Mouse (Mus musculus): Measurements from ENCODE around the gene Grwd1. TPM values are rescaled to one million over a fixed set of nuclear protein-coding genes. Genes with fewer than 3 reads are reported as not detected.

Grwd1 gene
- polyA plus RNA-seq, 1 experiment from 2014 or later, result 84.8 TPM

DNA sequence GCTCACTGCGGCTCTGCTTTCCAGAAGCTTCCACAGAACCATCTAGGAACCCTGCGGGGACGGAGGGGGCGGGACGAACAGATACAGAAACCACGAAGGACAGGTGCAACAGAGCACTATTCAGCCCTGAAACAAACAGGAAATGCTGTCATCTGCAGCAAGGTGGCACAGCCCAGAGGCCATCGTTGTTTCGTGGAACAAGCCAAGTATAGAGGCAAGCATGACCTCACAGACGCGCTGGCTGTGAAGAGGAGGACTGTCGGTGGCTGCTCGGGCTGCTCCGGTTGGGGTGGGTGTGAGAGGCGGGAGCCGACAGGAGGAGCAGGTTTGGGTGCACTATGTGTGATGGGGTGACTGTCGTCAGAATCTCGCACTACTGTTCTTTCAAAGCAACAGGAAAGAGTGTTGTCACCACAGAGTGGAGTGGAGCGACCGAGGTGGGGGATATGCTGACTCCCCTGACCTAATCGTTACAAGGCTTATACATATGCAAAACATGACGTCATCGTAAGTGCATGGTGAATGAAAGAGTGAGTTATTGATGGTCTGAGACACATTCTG is 51.6 kb downstream of the Grwd1 start:
- Histone ChIP-seq H3K9ac (ENCODE audit: low read length) (no peak overlapping the region), H3K4me1 (replicated peaks; ENCODE audit: control insufficient read depth, insufficient read depth, low read length) (peaks cover 9% of the 10 kb centered on the region), H3K4me2 (ENCODE audit: low read depth, low read length, severe bottlenecking) (peak overlapping the region; percentile 20; the same call in 1 of the 2 replicates), H3K36me3 (ENCODE audit: control insufficient read depth, insufficient read depth, low read length) (no peaks in the 10 kb centered on the region), H3K9me3 (ENCODE audit: control insufficient read depth, low read length) (no peaks in the 10 kb centered on the region), H3K4me3 (ENCODE audit: low read depth, low read length) (no peak overlapping the region; the same call in 1 of the 2 replicates), H3K27ac (ENCODE audit: low read depth, low read length) (no peak overlapping the region), H3K27me3 (ENCODE audit: control insufficient read depth, insufficient read depth, low read length) (0 out of 2 replicates have a peak, but pooled peaks cover 2% of the 10 kb centered on the region)
- no peak for ATAC-seq (replicated peaks; ENCODE audit: low FRiP score)
- no peak for DNase-seq (ENCODE audit: low spot score)
- WGBS, result 26% methylated on average over 22 of the region's 22 CpGs

- Histone ChIP-seq H3K4me2 (ENCODE audit: low read depth, low read length, severe bottlenecking) (no peak overlapping the region), H3K27me3 (ENCODE audit: control insufficient read depth, insufficient read depth, low read length) (0 out of 2 replicates have a peak, but pooled peaks cover 2% of the 10 kb centered on the region), H3K4me1 (replicated peaks; ENCODE audit: control insufficient read depth, insufficient read depth, low read length) (peaks cover 5% of the 10 kb centered on the region), H3K27ac (ENCODE audit: low read depth, low read length) (no peak overlapping the region), H3K36me3 (ENCODE audit: control insufficient read depth, insufficient read depth, low read length) (no peaks in the 10 kb centered on the region), H3K9ac (ENCODE audit: low read length) (no peak overlapping the region), H3K9me3 (ENCODE audit: control insufficient read depth, low read length) (no peaks in the 10 kb centered on the region), H3K4me3 (ENCODE audit: low read depth, low read length) (no peak overlapping the region)
- ATAC-seq (replicated peaks; ENCODE audit: low FRiP score) (no peak), DNase-seq (ENCODE audit: low spot score) (no peak)
- WGBS, result 88% methylated on average over 7 of the region's 7 CpGs
These were observed 55.5 kb downstream of the Grwd1 start for GRCm38 (mm10) chr7:45775237-45775636.

Other genes with a start within 250 kb of the Grwd1 start
- not detected in 2 replicates for gene Fgf21, start 215.5 kb downstream of the Grwd1 start, polyA plus RNA-seq (2014; fragmentation: Nextera tagmentation; extraction: Ambion mirVana)
- not detected in 2 replicates for gene Fut1, start 213.7 kb downstream of the Grwd1 start, polyA plus RNA-seq (2014; fragmentation: Nextera tagmentation; extraction: Ambion mirVana)
- gene Izumo1, start 209.1 kb downstream of the Grwd1 start, polyA plus RNA-seq (2014; fragmentation: Nextera tagmentation; extraction: Ambion mirVana), result not detected in 2 replicates
- 6.5 and 7.3 TPM in 2 replicates for gene Rasip1, start 203.5 kb downstream of the Grwd1 start, polyA plus RNA-seq (2014; fragmentation: Nextera tagmentation; extraction: Ambion mirVana)
- 1.7 and 3.3 TPM in 2 replicates for gene Mamstr, start 191.0 kb downstream of the Grwd1 start, polyA plus RNA-seq (2014; fragmentation: Nextera tagmentation; extraction: Ambion mirVana)
- 0.15 TPM in 1 of 2 replicates, not detected in the other for gene Fut2, start 164.6 kb downstream of the Grwd1 start, polyA plus RNA-seq (2014; fragmentation: Nextera tagmentation; extraction: Ambion mirVana)
- gene Ntn5, start 146.9 kb downstream of the Grwd1 start, polyA plus RNA-seq (2014; fragmentation: Nextera tagmentation; extraction: Ambion mirVana), result 0.41 TPM in 1 of 2 replicates, not detected in the other
- 0.39 and 0.52 TPM in 2 replicates for gene Sec1, start 136.5 kb downstream of the Grwd1 start, polyA plus RNA-seq (2014; fragmentation: Nextera tagmentation; extraction: Ambion mirVana)
- gene Car11, start 131.1 kb downstream of the Grwd1 start, polyA plus RNA-seq (2014; fragmentation: Nextera tagmentation; extraction: Ambion mirVana), result 3.6 and 4.1 TPM in 2 replicates
- gene Dbp, start 125.9 kb downstream of the Grwd1 start, polyA plus RNA-seq (2014; fragmentation: Nextera tagmentation; extraction: Ambion mirVana), result 2.9 and 3.3 TPM in 2 replicates
- gene Rpl18, start 115.5 kb downstream of the Grwd1 start, polyA plus RNA-seq (2014; fragmentation: Nextera tagmentation; extraction: Ambion mirVana), result 936 and 958 TPM in 2 replicates
- 27.0 and 27.9 TPM in 2 replicates for gene Sphk2, start 112.9 kb downstream of the Grwd1 start, polyA plus RNA-seq (2014; fragmentation: Nextera tagmentation; extraction: Ambion mirVana)
- 0.80 and 1.2 TPM in 2 replicates for gene Fam83e, start 109.7 kb downstream of the Grwd1 start, polyA plus RNA-seq (2014; fragmentation: Nextera tagmentation; extraction: Ambion mirVana)
- not detected in 2 replicates for gene Spaca4, start 105.1 kb downstream of the Grwd1 start, polyA plus RNA-seq (2014; fragmentation: Nextera tagmentation; extraction: Ambion mirVana)
- 5.2 and 6.6 TPM in 2 replicates for gene Lmtk3, start 47.2 kb downstream of the Grwd1 start, polyA plus RNA-seq (2014; fragmentation: Nextera tagmentation; extraction: Ambion mirVana)
- 1.4 and 1.6 TPM in 2 replicates for gene Sult2b1, start 46.3 kb downstream of the Grwd1 start, polyA plus RNA-seq (2014; fragmentation: Nextera tagmentation; extraction: Ambion mirVana)
- 194 and 207 TPM in 2 replicates for gene Cyth2, start 16.4 kb downstream of the Grwd1 start, polyA plus RNA-seq (2014; fragmentation: Nextera tagmentation; extraction: Ambion mirVana)
- gene Kcnj14, start 6.2 kb downstream of the Grwd1 start, polyA plus RNA-seq (2014; fragmentation: Nextera tagmentation; extraction: Ambion mirVana), result 0.37 and 0.45 TPM in 2 replicates
- 68.3 and 69.4 TPM in 2 replicates for gene Kdelr1, start 41.8 kb upstream of the Grwd1 start, polyA plus RNA-seq (2014; fragmentation: Nextera tagmentation; extraction: Ambion mirVana)
- 0.16 and 0.31 TPM in 2 replicates for gene Grin2d, start 47.4 kb upstream of the Grwd1 start, polyA plus RNA-seq (2014; fragmentation: Nextera tagmentation; extraction: Ambion mirVana)
- 1.1 and 2.1 TPM in 2 replicates for gene Syngr4, start 65.8 kb upstream of the Grwd1 start, polyA plus RNA-seq (2014; fragmentation: Nextera tagmentation; extraction: Ambion mirVana)
- gene Tmem143, start 66.0 kb upstream of the Grwd1 start, polyA plus RNA-seq (2014; fragmentation: Nextera tagmentation; extraction: Ambion mirVana), result 2.6 and 3.2 TPM in 2 replicates
- gene Emp3, start 90.5 kb upstream of the Grwd1 start, polyA plus RNA-seq (2014; fragmentation: Nextera tagmentation; extraction: Ambion mirVana), result 15.2 and 20.6 TPM in 2 replicates
- 2.4 and 3.1 TPM in 2 replicates for gene Ccdc114, start 93.1 kb upstream of the Grwd1 start, polyA plus RNA-seq (2014; fragmentation: Nextera tagmentation; extraction: Ambion mirVana)
- gene Abcc6, start 199.4 kb upstream of the Grwd1 start, polyA plus RNA-seq (2014; fragmentation: Nextera tagmentation; extraction: Ambion mirVana), result 0.15 and 0.20 TPM in 2 replicates
- 20.2 TPM in 2 replicates for gene Nomo1, start 202.8 kb upstream of the Grwd1 start, polyA plus RNA-seq (2014; fragmentation: Nextera tagmentation; extraction: Ambion mirVana)

Data from forebrain, embryonic 11.5 days (tissue).